Mouse (Mus musculus) adrenal gland (tissue): Measurements from ENCODE around the gene Tln2.
"Not testable (repeated sequence)": the region's sequence is repeated elsewhere in the genome, so short reads cannot be mapped to it uniquely, and the experiment has no call there.

ENCODE experiments used
- intact Hi-C: fragments of 180-260 bp; cut with DNase I; formaldehyde crosslinking; loops from one replicate; pipeline ENCODE4 v1.15.1; 2025

Gene Tln2

GRCm38 (mm10) chr9:67281812-67282211 lies 277.7 kb downstream of the Tln2 start:
- intact Hi-C loops = no loop called here

- intact Hi-C loops = not testable (repeated sequence)
These were observed 279.2 kb downstream of the Tln2 start for GRCm38 (mm10) chr9:67280311-67280710.

DNA sequence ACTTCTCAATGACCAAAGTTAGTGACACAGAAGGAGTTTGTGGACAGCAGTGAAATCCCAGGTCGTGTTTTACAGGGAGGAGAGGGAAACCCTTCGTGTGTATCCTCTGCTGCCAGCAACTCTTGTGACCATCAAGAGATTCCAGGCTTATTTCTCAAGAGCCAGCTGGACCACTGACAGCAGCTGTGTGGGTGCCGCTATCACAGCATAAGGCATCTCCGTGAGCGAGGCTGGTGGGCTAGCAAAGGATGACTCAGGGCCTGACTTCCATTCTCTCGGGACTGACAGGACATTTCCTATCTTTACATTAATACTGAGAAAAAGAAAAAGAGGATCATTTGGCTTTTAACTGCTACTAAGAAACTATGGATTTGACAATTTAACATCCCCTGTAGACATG lies 283.1 kb downstream of the Tln2 start:
- intact Hi-C loops = loop anchor here (10.0 kb wide), 1 partner anchor 122 kb away; no protein-coding TSS in a partner anchor

- intact Hi-C loops = loop anchor here (5.0 to 10.0 kb wide), 2 partner anchors 52 to 119 kb away; no protein-coding TSS in a partner anchor
These were observed 285.2 kb downstream of the Tln2 start for GRCm38 (mm10) chr9:67274296-67274695.

GRCm38 (mm10) chr9:67273362-67273761 lies 286.1 kb downstream of the Tln2 start:
- intact Hi-C loops = loop anchor here (5.0 to 10.0 kb wide), 2 partner anchors 51 to 119 kb away; no protein-coding TSS in a partner anchor

GRCm38 (mm10) chr9:67270734-67271133 lies 288.8 kb downstream of the Tln2 start:
- intact Hi-C loops = loop anchor here (5.0 to 10.0 kb wide), 2 partner anchors 48 to 116 kb away; no protein-coding TSS in a partner anchor

DNA sequence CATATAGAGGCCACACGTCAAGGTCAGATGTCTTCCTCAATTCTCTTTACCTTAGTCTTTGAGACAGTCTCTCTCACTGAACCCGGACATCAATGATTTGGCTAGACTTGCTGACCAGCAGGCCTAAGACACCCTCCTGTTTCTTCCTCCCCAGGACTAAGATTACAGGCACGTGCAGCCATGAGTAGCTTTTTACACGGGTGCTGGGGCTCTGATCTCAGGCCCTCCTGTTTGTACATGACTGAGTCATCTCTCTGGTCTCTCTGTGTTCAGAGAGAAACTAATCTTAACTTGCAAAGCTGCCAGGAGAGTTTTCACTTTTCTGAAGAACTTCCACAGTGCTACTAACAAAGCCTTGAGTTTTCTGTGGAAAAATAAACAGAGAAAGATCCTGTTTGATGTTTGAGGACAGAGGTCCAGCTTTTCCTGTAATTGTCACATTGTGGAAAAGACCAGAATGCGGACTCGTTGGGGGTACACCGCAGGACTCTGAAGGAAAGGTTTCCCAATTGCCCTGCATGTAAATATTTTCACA lies 289.4 kb downstream of the Tln2 start:
- intact Hi-C loops = loop anchor here (5.0 to 10.0 kb wide), 2 partner anchors 48 to 115 kb away; no protein-coding TSS in a partner anchor

- intact Hi-C loops = no loop called here
These were observed 292.1 kb downstream of the Tln2 start for GRCm38 (mm10) chr9:67267276-67267990.

- intact Hi-C loops = no loop called here
These were observed 294.0 kb downstream of the Tln2 start for GRCm38 (mm10) chr9:67265513-67265912.

- intact Hi-C loops = no loop called here
These were observed 294.6 kb downstream of the Tln2 start for GRCm38 (mm10) chr9:67264896-67265295.

DNA sequence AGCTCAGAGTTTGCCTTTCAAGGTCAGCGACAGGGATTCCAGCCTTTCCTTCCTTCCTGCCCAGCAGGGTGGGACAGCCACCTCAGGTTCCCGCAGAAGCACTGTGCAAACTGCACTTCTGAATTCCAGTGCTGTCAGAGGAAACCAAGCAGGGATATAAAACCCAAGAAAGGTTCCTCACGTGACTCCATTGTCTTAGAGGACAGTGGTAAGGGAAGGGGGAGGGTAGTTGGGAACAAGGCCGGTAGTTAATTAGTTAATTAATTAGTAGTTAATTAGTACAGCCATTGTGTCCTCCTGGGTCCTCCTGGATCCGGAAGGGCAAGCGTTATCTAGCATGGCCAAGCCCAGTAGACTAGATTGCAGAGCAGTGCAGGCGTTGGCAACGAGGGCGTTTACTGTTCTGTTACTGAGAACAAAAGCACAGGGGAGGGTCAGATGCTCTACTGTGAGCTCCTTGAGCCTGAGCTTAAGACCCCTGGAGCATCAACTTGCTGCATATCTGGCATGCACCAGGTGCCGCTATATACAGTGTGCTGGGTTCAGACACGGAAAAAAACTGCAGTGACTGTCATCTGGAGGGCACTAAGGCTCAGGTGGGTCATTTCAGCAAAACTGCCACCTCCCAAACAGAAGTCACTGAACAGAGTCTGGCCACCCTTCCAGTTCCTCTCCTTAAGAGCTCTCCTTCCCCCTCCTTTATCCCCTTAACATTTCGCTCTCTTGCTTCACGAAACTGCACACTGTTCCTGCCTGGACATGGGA lies 298.5 kb downstream of the Tln2 start:
- intact Hi-C loops = no loop called here

DNA sequence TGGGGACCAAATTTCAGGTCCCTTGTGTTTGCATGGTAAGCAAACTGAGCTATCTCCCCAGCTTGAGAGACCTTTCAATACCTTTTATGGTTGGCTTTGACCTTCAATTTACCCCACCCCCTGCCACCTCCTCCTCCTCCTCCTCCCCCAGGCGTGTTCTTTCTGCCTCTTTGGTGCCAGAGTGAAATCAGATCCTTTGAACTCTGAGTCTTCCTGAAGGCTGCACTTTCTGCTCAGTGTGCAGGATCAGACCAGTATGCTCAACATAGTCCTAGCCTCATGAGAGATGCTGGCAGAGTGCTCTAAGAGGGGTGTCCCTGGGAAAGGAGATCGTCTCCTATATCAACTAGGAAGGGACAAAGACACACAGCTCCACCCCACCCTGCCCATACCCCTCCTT lies 309.4 kb downstream of the Tln2 start:
- intact Hi-C loops = no loop called here

- intact Hi-C loops = no loop called here
These were observed 312.0 kb downstream of the Tln2 start for GRCm38 (mm10) chr9:67247365-67247950.

DNA sequence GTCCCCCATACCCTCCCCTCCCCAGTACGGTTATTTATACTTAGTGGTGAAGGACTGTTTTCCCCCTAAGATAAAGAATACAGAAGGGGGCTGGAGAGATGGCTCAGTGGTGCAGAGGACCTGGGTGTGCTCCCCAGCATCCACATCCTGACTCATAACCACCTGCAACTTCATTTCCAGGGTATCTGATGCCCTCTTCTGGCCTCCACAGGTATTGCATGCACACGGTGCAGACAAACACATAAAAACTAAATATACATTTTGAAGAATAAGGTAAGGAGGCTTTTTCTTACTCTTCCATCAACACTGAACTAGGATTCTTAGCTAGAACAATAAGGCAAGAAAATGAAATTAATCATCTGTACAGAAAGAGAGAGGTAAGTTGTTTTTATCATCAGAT lies 314.2 kb downstream of the Tln2 start:
- intact Hi-C loops = no loop called here

DNA sequence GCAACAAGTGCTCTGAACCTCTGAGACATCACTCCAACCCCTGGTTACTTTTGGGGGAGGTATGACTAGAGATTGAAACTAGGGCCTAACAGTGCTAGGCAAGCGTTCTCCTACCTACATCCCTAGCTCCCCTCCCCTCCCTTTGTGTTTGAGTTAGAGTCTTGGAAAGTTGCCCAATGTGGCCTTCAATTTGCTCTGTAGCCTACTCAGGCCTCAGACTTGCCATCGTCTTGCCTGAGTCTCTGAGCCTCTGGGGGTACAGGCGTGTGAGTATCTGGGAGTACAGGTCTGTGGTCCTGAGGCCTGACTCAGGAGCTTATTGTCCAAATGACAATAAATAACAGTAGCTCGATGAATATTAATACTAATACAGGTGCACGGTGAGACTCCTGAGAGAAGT lies 317.8 kb downstream of the Tln2 start:
- intact Hi-C loops = no loop called here

DNA sequence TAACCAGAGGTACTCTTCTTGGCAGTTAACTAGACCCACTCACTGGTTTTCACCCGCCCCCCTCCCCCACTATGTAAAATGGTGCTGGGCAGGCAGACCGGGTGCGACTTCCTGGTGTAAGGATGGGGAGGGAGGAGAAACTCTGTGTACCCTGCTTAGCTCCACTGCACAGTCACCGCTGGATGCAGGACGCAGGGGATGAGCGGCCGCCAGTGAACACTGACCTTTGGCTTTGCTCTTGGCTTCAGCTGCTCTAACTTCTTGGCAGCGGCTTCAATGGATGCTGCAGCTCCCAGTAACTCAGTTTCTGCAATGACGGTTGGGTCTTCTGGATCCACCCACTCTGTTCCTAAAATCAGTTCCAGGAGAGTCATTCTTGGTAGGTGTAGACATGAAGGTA lies 319.0 kb downstream of the Tln2 start:
- intact Hi-C loops = no loop called here

GRCm38 (mm10) chr9:67236987-67237386 lies 322.5 kb downstream of the Tln2 start:
- intact Hi-C loops = no loop called here

DNA sequence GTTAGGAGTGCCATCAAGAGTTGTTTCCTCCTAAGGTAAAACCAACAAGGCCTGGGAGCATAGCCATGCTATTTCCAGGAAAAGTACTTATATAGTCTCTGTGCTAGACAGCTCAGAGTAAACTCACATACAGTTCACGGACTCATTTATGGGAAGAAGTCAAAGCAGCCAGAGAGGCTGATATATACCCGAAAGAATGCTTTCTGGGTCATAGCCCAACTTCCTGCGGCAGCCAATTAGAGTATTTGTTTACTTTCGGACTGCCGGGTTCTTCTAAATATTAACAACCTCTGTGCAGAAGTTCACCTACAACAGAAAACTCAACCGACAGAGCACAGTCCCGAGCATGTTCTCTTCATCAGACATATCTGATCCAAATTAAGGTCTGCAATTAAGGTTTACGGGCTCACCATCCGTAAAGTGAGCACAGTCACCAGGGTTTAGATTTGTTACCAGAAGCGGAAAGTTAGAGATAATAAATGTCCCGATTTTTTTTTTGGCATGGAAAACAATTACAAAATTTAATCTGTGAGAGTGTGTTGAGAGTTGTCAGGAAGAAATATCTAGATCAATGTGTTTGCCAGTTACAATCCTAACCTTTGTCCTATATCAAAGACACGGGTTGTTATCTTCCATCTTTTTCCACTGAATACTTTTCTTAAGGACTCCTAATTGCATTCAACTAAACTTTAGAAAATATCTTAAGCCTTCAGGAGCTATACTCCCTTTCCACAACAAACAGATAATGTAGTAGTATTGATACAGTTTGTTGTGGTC lies 323.9 kb downstream of the Tln2 start:
- intact Hi-C loops = no loop called here

DNA sequence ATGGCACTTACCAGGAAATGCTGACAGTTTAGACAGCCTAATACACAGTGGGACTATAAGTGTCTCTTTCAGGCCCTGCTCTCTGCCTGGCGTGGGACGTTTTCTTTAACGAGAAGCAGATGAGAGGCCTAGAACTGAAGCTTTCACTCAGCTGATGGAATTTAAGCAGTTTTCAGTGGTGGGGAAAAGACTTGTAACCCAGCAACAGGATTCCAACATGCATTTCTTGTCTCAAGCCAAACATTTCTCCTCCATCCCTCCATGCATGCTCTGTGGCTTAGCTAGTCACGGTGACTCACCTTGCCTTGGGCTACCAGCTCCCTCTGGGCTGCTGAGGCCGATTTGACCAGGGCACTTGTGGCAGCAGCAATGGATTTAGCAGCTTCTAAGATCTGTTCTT lies 330.5 kb downstream of the Tln2 start:
- intact Hi-C loops = no loop called here

DNA sequence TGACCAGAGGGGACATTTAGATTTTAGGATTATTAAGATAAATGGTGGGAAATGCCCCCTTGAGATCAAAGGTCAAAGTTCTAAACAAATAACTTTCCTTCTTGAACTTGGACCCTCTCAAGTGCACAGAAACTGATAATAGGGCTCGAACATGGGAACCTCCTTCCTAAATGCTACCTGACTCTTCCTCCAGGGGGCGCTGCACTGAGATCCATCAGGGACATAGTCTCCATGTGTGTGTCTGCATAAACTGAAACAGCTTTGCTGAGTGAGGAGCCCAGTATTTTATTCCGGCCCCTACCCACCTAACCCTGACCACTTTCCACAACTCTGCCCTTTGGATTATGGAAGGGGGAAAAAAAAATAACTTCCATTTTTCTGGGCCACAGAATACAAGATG lies 339.1 kb downstream of the Tln2 start:
- intact Hi-C loops = loop anchor here (5.0 kb wide), 1 partner anchor 52 kb away; no protein-coding TSS in a partner anchor

GRCm38 (mm10) chr9:67218001-67218400 lies 341.5 kb downstream of the Tln2 start:
- intact Hi-C loops = no loop called here
